Mouse (Mus musculus) stomach, postnatal 0 days (tissue): ENCODE measurements at regions not wholly inside any gene's neighbourhood (a gene's known extent, or its start where the extent isn't known, plus 50 kb on each side); places are given as distances from the start of the nearest gene placed in this dataset.

ENCODE experiments used
- CTCF ChIP-seq: IDR thresholded peaks from 2 replicates; pipeline ENCODE4 v1.5.1; 2016; ENCODE audit warnings: antibody characterized with exemption, low read depth, mild to moderate bottlenecking, moderate library complexity
- EP300 ChIP-seq: optimal IDR thresholded peaks from 2 replicates; pipeline ENCODE3; 2016; ENCODE audit warnings: antibody characterized with exemption

- TF ChIP-seq EP300 (no peak), CTCF (no peak)
These were observed 342.6 kb upstream of the Adamts5 start for GRCm38 (mm10) chr16:86244191-86244590.
